Mouse (Mus musculus): ENCODE measurements around the gene Tmem44. TPM values are rescaled to one million over a fixed set of nuclear protein-coding genes. Genes with fewer than 3 reads are reported as not detected.
A peak's percentile ranks its signal among the peaks of the same experiment; 100 is the strongest.

Tmem44 gene
- polyA plus RNA-seq, 1 experiment: 20.8 TPM

- Histone ChIP-seq H3K4me1 (ENCODE audit: control insufficient read depth, insufficient read depth, low read length) (no peaks in the 10 kb centered on the region), H3K4me3 (replicated peaks; ENCODE audit: insufficient read depth, low read depth, low read length) (no peak overlapping the region), H3K27ac (ENCODE audit: insufficient read depth, low read length) (no peak overlapping the region), H3K27me3 (ENCODE audit: control insufficient read depth, insufficient read depth, low read length) (no peaks in the 10 kb centered on the region)
- TF ChIP-seq POLR2A (IDR thresholded peaks at IDR 0.05; ENCODE audit: borderline replicate concordance, insufficient read depth, low read length) (no peak), CTCF (IDR thresholded peaks at IDR 0.05; ENCODE audit: borderline replicate concordance, insufficient read depth, low read depth, low read length) (no peak)
- DNase-seq: no peak
- WGBS: 83% methylated on average over 14 of the region's 14 CpGs
Measured at GRCm38 (mm10) chr16:30525756-30526155, 24.9 kb downstream of the Tmem44 start.

GRCm38 (mm10) chr16:30524481-30524880 is 26.2 kb downstream of the Tmem44 start:
- WGBS: 86% methylated on average over 6 of the region's 6 CpGs
- no peak for TF ChIP-seq POLR2A (IDR thresholded peaks at IDR 0.05; ENCODE audit: borderline replicate concordance, insufficient read depth, low read length)
- no peak for TF ChIP-seq CTCF (IDR thresholded peaks at IDR 0.05; ENCODE audit: borderline replicate concordance, insufficient read depth, low read depth, low read length)
- Histone ChIP-seq H3K4me1 (ENCODE audit: control insufficient read depth, insufficient read depth, low read length) (no peaks in the 10 kb centered on the region), H3K4me3 (replicated peaks; ENCODE audit: insufficient read depth, low read depth, low read length) (no peak overlapping the region), H3K27me3 (ENCODE audit: control insufficient read depth, insufficient read depth, low read length) (no peaks in the 10 kb centered on the region), H3K27ac (ENCODE audit: insufficient read depth, low read length) (no peak overlapping the region)
- no peak for DNase-seq

GRCm38 (mm10) chr16:30522253-30522940 is 28.2 kb downstream of the Tmem44 start:
- no peaks in the 10 kb centered on the region; the same call in 1 of the 2 replicates for H3K4me1 ChIP-seq (ENCODE audit: control insufficient read depth, insufficient read depth, low read length)
- 68% methylated on average over 10 of the region's 10 CpGs for WGBS
- TF ChIP-seq POLR2A (IDR thresholded peaks at IDR 0.05; ENCODE audit: borderline replicate concordance, insufficient read depth, low read length): no peak
- TF ChIP-seq CTCF (IDR thresholded peaks at IDR 0.05; ENCODE audit: borderline replicate concordance, insufficient read depth, low read depth, low read length): no peak
- no peaks in the 10 kb centered on the region for H3K27me3 ChIP-seq (ENCODE audit: control insufficient read depth, insufficient read depth, low read length)
- no peak overlapping the region for H3K4me3 ChIP-seq (replicated peaks; ENCODE audit: insufficient read depth, low read depth, low read length)
- H3K27ac ChIP-seq (ENCODE audit: insufficient read depth, low read length): no peak overlapping the region
- DNase-seq: no peak

- Histone ChIP-seq H3K4me3 (replicated peaks; ENCODE audit: insufficient read depth, low read depth, low read length) (no peak overlapping the region), H3K4me1 (ENCODE audit: control insufficient read depth, insufficient read depth, low read length) (no peaks in the 10 kb centered on the region; the same call in 1 of the 2 replicates), H3K27me3 (ENCODE audit: control insufficient read depth, insufficient read depth, low read length) (no peaks in the 10 kb centered on the region), H3K27ac (ENCODE audit: insufficient read depth, low read length) (no peak overlapping the region)
- 61% methylated on average over 3 of the region's 3 CpGs for WGBS
- TF ChIP-seq POLR2A (IDR thresholded peaks at IDR 0.05; ENCODE audit: borderline replicate concordance, insufficient read depth, low read length) (no peak), CTCF (IDR thresholded peaks at IDR 0.05; ENCODE audit: borderline replicate concordance, insufficient read depth, low read depth, low read length) (no peak; the same call in 1 of the 2 replicates)
- no peak for DNase-seq
Measured at GRCm38 (mm10) chr16:30521147-30521546, 29.5 kb downstream of the Tmem44 start.

DNA sequence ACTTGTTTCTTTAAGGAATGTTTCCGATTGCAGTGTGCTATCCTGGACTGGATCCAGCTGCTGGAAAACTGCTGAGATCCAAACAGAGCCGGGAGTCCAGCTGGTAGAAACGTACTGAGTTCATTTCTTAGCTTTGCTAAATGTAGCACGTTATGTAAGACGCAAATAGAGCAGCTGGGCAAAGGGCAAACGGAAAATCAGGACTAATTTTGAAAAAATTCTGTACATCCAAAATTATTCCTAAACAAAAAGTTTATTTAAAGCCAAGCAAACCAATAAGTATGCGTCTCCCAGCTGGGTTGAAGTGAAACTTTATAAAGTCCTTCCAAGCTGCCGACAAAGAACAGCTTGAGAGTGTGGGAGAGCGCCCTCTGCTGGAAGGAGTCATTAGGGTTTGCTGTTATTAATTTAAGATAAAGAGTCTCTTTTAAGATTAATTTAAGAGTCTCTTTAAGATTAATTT is 30.2 kb downstream of the Tmem44 start:
- WGBS: 2% methylated on average over 9 of the region's 9 CpGs
- DNase-seq: peak; percentile 50 to 67
- TF ChIP-seq CTCF (IDR thresholded peaks at IDR 0.05; ENCODE audit: borderline replicate concordance, insufficient read depth, low read depth, low read length) (peak; percentile 63), POLR2A (IDR thresholded peaks at IDR 0.05; ENCODE audit: borderline replicate concordance, insufficient read depth, low read length) (no peak)
- H3K27ac ChIP-seq (ENCODE audit: insufficient read depth, low read length): no peak overlapping the region
- H3K27me3 ChIP-seq (ENCODE audit: control insufficient read depth, insufficient read depth, low read length): no peaks in the 10 kb centered on the region
- H3K4me3 ChIP-seq (replicated peaks; ENCODE audit: insufficient read depth, low read depth, low read length): no peak overlapping the region
- H3K4me1 ChIP-seq (ENCODE audit: control insufficient read depth, insufficient read depth, low read length): no peaks in the 10 kb centered on the region; the same call in 1 of the 2 replicates

- TF ChIP-seq CTCF (IDR thresholded peaks at IDR 0.05; ENCODE audit: borderline replicate concordance, insufficient read depth, low read depth, low read length) (no peak), POLR2A (IDR thresholded peaks at IDR 0.05; ENCODE audit: borderline replicate concordance, insufficient read depth, low read length) (no peak)
- H3K4me3 ChIP-seq (replicated peaks; ENCODE audit: insufficient read depth, low read depth, low read length): no peak overlapping the region
- no peak overlapping the region for H3K27ac ChIP-seq (ENCODE audit: insufficient read depth, low read length)
- 50% methylated on average over 9 of the region's 9 CpGs for WGBS
- no peak for DNase-seq
- H3K27me3 ChIP-seq (ENCODE audit: control insufficient read depth, insufficient read depth, low read length): no peaks in the 10 kb centered on the region
- no peaks in the 10 kb centered on the region; the same call in 1 of the 2 replicates for H3K4me1 ChIP-seq (ENCODE audit: control insufficient read depth, insufficient read depth, low read length)
Measured at GRCm38 (mm10) chr16:30518635-30519034, 32.0 kb downstream of the Tmem44 start.

DNA sequence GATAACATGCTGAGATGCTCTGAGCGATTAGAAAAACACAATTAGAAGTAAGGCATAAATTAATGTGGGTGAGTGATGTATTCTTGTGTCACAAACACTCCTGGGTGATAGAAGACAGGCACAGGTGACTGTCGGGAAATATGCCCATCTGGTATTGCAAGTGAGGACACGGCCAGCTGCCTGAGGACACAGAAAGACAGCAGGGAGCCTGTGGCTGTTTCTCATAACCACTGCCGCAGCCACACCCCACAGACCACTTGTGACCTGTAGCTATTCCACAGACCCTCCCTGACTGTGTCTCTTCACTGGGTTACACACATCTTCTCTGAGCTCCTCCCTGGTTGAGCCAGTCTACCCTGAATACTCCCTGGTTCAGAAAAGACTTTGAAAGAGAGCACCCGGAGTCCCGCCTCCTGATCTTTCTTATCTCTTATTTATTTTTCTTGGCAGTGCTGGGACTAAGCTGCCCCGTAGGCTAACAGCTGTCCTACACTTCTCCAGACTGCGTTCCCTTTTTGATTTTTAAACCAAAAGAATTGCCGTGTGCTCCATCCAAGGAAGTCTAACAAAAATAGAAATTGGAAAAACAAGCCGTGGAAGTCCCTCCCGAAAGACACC is 32.9 kb downstream of the Tmem44 start:
- DNase-seq: no peak
- H3K4me3 ChIP-seq (replicated peaks; ENCODE audit: insufficient read depth, low read depth, low read length): no peak overlapping the region
- no peak overlapping the region for H3K27ac ChIP-seq (ENCODE audit: insufficient read depth, low read length)
- 26% methylated on average over 11 of the region's 11 CpGs for WGBS
- TF ChIP-seq POLR2A (IDR thresholded peaks at IDR 0.05; ENCODE audit: borderline replicate concordance, insufficient read depth, low read length): no peak
- no peak for TF ChIP-seq CTCF (IDR thresholded peaks at IDR 0.05; ENCODE audit: borderline replicate concordance, insufficient read depth, low read depth, low read length)
- no peaks in the 10 kb centered on the region; the same call in 1 of the 2 replicates for H3K4me1 ChIP-seq (ENCODE audit: control insufficient read depth, insufficient read depth, low read length)
- no peaks in the 10 kb centered on the region for H3K27me3 ChIP-seq (ENCODE audit: control insufficient read depth, insufficient read depth, low read length)

- Histone ChIP-seq H3K4me3 (replicated peaks; ENCODE audit: insufficient read depth, low read depth, low read length) (no peak overlapping the region), H3K27ac (ENCODE audit: insufficient read depth, low read length) (no peak overlapping the region), H3K27me3 (ENCODE audit: control insufficient read depth, insufficient read depth, low read length) (no peaks in the 10 kb centered on the region), H3K4me1 (ENCODE audit: control insufficient read depth, insufficient read depth, low read length) (no peaks in the 10 kb centered on the region; the same call in 1 of the 2 replicates)
- no peak for DNase-seq
- 95% methylated on average over 9 of the region's 9 CpGs for WGBS
- TF ChIP-seq CTCF (IDR thresholded peaks at IDR 0.05; ENCODE audit: borderline replicate concordance, insufficient read depth, low read depth, low read length) (no peak), POLR2A (IDR thresholded peaks at IDR 0.05; ENCODE audit: borderline replicate concordance, insufficient read depth, low read length) (no peak)
Measured at GRCm38 (mm10) chr16:30516993-30517392, 33.6 kb downstream of the Tmem44 start.

Data from cerebellum, adult 2 months (tissue).